Mouse (Mus musculus) right cerebral cortex, postnatal 36 days (tissue): ENCODE data around the gene Pla2g6.

ENCODE experiments used
- DNase-seq, 2 experiments: peaks; one replicate each; pipeline ENCODE4 v3.0.0; 2022; ENCODE audit warnings: low spot score in 2 of 2, mixed read lengths in 1 of 2

Gene Pla2g6

DNA sequence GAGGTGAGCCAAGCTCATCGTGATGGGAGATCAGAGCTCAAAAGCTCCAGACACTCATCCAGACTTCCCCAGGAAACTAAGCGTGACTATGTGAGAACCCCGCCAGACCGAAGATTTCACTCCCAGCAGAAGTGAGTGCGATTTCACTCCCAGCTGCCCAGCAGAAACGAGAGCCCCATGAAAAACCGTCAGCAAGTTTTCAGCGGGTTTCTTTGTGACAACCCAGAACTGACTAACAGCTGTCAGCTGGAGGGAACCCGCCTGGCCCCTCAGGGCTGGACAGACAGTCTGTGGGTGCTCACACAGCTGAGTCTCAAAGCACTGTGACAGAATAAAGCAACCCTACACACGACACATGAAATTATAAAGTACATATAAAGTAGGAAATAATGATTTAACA is 50.5 kb downstream of the Pla2g6 start:
- DNase-seq: no peak

DNA sequence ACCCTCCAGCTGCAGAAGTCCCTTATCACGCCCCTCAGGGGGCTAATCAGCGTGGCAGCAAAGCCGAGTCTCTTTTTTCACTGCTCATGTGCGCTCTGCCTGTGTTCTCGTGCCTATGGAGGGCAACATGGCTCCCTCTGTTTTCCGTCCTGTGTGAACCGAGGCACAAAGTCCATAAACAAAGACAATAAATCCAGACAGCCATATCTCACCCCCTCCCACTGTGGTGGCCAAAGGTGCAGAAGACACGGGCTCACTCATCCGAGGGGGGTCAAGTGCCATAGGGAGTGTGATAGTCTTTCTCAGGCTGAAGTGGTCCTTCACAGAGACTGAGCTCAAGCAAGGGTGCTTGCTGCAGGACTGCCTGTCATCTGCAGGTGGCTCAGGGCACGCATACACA is 55.2 kb downstream of the Pla2g6 start:
- no peak for DNase-seq

DNA sequence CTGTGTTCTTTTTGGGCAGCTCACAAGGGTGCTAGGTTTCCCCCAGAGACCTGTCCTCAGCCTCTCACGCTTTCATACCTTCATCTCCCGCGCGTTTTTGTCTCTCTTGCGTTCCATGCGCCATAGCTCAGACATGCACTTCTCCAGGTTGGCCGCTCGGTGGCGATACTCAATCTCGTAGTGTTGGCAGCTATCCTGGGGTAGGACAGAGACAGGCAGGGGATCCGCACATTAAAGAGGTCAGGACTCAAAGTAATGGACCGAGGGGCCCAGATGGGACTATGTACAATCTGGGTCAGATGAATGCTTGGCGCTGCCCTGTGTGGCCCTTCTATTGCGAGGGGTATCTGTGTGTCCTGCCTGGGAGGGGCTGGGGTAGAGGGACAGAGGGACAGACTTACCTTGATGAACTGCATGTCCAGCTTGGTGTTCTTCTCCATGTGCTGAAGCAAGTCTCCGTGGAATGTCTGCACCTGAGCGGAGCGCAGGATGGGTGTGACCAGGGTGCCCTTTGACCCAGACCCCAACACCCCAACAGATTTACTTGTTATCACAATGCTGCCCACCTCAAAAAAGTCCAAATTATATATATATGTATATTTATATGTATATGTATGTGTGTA is 57.0 kb downstream of the Pla2g6 start:
- no peak for DNase-seq

DNA sequence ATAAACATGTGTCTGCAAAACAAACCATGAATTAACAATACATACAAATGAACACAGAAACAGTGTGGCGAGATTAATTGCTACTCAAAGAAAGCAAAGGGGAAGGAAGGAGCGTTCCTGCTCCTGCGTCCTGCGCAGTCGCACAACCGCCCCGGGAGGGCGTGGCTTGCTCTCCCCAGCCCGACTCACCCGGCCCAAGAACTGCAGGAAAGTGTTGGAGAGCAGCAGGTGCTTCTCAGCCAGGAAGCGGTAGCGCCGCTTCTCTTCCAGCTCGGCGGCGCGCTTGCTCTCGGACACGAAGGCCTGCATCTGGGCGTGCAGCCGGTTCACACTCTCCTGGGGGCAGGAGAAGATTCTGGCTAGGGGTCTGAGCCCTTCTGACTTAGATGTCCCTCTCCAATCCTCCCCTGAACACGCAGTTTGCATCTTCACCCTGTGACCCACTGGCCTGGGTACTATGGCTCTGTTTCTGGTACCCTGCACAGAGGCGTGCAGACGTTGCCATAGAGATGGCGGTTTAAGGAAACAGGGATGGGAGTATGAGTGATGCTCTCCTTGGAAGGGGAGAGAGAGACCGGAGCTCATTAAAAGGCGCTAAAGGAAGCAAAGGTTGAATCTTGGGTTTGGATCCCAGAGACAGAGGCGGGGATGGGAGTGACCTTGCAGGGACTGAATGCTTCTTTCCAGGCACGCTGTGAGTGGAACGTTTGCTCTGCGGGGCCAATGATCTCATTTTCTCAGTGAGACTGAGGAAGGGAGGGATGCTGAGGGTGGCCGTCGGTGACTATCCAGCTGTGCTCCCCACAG is 57.7 kb downstream of the Pla2g6 start:
- no peak for DNase-seq

DNA sequence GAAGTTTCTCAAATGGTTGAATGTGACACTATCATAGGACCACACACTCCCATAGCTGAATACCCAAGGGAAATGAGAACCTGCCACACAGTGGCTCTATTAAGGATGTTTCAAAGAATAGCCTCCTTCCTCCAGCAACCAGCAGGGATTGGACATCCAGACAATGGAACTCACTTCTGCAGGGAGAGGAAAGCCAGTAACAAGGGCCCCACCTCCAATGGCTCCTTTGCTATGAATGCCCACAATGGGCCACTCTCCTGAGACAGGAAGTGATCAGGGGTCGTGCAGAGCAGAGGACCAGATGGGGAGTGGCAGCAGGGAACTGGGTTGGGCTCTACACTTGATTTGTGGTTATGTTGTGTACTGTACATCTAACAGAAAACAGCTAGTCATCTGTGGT is 59.7 kb downstream of the Pla2g6 start:
- no peak for DNase-seq

DNA sequence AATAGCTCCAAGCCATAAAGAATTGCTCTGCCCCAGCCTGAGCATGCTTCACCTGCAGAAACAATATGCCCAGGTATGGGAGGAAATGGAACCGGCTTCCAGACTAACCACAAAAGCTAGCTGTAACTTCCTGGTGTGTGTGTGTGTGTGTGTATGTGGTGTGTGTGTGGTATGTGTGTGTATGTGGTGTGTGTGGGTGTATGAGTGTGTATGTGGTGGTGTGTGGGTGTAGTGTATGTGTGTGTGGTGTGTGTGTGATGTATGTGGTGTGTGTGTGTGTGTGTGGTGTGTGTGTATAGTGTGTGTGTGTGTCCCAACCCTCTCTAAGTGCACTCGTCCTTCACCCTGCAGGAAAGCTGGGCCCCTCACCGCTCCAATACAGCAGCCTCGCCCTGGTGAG is 62.8 kb downstream of the Pla2g6 start:
- no peak for DNase-seq

DNA sequence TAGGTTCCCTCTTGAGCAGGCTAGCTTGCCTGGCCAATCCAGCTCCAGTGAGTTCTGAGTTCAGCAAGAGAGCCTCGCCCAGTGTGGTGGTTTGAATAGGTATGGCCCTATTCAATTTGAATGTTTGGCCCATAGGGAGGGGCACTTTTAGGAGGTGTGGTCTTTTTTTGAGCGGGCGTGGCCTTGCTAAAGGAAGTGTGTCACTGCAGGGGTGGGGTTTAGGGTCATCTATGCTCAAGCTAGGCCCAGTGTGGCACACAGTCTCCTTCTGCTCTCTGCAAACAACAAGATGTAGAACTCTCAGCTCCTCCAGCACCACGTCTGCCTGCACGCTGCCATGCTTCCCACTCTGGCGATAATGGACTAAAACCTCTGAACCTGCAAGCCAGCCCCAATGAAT is 64.5 kb downstream of the Pla2g6 start:
- DNase-seq: no peak

DNA sequence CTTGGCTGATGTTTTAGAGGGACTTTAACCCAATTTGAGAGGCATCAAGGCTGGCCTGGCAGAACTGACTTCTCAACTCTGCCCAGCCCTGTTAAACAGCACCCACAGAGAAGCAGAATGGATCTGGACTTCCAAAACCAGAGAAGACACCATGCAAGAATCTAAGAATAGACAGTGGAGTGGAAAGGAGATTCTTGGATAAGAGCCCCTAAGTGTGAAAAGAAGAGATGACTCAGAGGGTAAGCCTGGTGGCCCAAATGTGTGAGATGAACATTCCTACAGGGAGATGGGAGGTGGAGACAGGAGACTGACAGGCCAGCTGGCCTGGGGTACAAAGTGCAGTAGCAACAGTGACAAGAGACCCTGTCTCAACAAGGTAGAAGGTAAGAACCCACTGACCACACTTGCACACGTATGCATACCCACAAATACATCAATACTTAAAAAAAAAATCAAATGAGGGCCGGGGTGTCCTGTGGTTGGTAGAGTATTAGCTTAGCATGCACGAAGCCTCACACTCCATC is 65.3 kb downstream of the Pla2g6 start:
- no peak for DNase-seq

DNA sequence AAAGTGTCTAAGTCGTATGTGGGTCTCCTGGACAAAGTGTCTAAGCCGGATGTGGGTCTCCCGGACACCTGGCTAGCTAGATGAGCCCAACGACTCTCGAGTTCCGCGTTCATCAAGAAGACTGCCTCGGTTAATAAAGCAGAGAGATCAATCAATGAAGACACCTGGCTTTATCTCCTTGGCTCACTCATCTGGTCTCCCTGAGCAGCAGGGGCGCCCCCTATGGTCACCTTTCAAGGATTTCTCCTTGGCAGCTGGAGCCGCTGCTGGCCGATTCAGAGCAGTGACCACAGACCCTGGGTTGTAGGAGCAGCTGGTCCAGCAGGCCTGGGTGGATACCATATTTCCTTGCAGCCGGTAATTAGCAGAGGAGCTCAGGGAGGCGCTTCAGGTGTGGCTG is 65.8 kb downstream of the Pla2g6 start:
- no peak for DNase-seq

DNA sequence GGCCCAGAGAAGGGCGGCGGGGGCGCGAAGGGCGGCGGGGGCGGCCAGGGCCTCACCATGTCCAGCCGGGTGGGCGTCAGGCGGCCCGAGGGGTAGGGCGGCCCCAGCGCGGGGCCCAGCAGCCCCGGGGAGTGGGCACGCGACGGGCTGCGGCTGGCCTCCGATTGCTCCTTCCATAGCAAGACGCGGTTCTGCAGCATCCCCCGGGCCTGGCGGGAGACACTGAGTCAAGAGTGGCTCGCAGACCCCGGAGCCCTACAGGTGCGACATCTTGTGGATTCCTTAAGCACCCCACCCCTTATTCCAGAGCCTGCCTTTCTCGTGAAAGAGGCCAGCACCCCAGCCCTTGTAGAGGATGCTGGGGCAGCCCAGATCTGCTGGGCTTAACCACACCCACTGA is 66.4 kb downstream of the Pla2g6 start:
- DNase-seq: no peak

DNA sequence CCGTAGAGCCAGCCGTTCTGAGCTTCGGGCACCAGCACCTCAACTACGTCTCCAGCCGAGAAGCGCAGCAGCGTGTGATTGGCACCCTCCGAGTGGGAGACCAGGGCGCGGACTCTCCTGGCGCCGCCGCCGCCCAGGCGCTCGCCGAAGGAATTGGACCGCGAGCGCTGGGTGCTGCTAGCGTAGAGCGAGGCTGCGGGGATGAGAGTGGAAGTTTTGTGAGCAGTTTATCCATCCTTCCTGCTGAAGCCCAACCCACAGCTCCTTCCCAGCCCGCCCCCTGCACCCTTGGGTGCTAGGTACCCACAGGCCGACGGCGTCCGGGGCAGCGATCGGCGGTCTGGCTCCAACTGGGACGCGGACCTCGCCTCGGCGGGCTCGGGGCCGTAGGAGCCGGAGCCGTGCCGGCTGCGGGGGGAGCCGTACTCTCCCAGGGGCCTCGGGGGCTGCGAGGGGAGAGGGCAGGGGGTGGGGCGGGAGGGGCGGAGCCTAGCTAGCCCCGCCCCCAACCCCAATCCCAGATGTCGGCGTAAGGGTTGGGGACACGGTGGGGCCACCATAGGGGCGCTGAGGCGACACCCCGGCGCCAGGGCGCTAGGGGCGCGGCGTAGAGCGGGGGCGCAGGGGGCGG is 67.0 kb downstream of the Pla2g6 start:
- peak in 1 of 2 experiments; percentile 20 for DNase-seq

DNA sequence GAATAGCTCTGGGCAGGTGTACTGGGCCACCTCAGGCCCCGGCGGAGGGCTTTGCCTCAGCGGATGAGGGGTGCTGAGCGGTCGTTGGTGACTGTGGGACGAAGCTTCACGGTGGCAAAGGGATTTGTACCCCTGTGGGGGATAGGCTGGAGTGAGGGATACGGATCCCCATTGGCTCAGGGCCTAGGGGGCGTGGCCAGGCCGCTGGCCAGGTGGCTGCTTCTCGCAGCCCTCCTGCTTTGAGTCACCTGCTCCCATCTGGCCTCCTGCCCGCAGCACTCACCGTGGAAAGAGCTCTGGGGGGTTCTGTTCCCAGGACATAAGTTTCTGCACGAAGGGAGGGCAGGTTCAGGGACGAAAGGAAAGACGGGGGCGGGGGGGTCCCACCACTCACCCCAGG is 69.7 kb downstream of the Pla2g6 start:
- no peak for DNase-seq

DNA sequence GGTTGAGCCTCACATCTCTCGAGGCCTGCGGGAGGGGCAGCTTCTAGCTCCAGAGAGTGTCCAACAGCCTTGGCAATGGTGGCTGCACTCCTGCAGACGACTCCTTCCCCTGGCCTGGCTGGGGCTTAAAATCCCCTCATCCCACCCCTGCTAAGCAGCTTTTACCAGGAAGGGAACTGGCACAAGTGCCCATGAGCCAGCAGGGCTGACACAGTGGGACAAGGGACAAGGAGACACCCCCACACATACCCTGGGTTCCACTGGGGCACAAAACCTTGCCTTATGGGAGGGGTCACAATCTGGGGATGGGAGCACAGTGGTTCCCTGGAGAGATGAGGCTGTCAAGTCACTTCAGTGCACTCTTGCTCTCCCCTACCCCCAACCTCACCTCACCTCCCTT is 73.5 kb downstream of the Pla2g6 start, which contains the start of gene Slc16a8:
Gene Slc16a8, minus strand, starts transcription at position 101 of the 400 bp plus-strand sequence.
- DNase-seq: no peak

DNA sequence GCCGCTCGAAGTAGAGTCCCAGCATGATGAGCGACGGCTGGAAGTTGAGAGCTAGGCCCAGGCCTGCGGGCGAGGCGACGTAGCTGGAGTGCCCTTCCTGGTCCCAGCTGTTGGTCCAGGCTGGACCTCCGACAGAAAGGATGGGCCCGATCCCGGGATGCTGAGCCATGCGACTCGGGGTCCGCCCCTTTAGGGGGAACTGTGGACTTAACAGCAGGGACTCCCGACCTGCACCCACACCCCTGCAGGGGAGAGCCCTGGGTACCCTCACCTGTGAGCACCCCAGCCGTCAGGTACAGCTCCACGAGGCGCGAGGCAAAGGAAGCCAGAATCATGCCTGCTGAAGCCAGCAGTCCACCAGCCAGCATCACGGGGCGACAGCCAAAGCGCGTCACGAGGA is 75.6 kb downstream of the Pla2g6 start:
- DNase-seq: no peak

DNA sequence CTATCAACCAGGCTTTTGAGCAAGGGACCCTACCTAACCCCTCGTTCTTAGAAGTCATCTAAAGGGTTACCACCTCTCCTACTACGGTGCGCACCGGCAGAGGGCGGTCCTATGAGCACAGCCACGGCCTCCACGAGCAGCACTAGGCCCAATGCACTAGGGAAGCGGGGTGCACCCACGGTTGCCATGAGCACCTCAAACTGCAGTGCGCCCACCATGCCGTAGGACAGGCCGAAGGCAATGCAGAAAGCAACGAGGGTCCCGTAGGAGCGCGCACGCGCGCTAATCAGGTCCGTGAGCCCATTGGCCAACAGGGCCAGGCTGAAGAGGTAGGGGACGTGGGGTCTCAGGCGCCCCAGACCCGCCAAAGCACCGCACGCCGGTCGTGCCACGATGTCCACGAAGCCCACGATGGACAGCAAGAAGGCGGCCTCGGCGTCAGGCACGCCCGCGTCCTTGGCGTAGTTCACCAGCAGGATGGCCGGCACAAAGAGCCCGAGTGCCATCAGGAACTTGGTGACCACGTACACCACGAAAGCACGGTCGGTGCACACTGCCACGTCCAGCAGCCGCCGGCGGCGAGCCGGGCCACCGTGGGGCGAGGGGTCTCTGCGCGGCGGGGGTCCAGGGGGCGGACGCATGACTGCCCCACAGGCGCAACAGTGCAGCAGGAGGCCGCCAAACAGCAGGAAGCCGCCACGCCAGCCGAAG is 76.3 kb downstream of the Pla2g6 start:
- no peak for DNase-seq

DNA sequence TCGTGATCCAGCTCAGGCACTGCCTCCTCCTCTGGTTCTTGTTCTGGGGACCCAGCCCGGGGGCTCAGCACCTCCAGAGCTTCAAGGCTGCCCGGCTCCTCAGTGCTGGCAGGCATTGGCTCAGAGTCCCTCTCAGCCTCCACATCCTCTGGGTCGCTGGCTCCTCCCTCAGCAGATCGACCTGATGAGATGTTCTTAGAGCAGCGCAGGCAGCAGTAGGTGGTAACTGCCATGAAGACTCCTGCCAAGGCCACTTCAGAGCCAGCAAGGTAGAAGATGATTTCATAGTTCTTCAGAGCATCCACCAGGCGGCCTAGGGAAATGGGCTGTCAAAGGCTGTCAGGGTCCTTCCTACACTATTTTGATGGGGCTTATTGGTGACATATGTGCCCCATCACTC is 77.0 kb downstream of the Pla2g6 start:
- DNase-seq: no peak

DNA sequence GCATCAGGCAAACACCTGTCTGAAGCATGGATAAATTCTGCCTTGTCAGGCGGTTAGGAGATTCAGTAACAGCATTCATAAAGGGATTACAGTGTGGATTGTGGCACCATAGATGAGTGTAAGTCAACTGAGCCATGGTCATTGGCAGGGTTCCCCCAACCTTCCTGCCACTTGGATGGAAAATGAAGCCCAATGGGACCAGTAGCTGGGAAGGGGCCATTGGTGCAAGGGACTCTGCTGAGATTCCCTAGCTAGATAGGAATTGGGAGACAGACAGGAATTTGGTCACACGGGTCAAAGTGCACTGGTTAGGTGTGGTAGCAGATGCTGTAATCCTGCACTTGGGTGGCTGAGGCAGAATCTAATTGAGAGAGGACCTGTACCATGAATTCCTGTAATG is 78.0 kb downstream of the Pla2g6 start:
- DNase-seq: no peak

DNA sequence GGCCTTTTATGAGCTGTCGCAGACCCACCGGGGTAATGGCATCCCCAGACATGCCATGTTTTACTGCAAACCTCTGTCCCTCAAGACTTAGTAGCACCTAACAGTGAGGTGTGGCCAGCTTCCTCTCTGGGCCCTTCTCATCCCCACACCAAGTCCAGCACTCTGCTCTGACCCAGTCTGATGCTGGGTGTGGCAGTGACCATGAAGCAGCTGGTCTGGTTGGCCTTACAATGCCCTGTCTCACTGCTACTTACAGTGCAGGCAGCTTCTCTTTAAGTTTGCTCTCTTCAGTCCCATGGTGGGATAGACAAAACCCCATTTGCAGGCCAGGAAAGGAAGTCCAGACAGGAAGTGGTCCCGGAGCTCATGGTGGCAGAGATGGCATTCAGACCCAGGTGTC is 82.9 kb downstream of the Pla2g6 start:
- no peak for DNase-seq

DNA sequence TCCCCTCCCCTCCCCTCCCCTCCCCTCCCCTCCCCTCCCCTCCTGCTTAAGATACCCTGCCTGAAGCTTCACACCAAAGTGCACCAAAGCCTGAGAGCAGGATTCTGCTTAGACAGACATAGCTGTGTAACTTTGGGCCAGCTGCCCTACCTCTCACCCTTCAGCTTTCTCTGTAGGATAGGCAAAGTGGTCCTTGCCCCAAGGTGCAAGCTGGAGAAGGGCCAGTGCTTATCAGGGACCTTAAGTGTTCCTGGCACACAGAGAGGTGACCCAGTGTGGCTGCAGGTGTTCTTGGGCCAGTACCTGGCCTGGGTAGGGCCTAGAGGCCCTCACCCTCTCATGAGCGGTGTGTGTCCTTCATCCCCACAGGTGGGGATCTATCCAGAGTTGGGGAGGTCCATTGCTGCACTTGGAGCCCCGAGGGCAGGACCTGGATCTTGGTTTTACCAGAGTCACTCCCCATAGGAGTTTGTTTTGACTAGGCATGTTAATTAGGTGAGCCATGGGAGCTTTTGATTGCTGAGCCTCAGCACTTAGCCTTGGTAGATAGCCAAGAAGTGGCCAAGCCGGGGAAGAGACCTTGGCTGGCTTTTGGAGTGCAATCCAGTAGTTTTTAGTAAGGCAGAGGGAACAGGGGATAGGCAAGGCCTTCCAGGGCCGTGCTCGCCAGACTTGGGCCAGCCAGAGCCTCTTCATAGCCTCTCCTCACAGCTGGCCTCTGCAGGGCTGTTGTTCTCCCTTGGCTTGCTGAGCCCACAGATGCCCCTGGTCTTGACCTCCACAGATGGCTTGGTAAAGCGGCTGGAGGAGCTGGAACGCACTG is 83.9 kb downstream of the Pla2g6 start:
- no peak for DNase-seq

DNA sequence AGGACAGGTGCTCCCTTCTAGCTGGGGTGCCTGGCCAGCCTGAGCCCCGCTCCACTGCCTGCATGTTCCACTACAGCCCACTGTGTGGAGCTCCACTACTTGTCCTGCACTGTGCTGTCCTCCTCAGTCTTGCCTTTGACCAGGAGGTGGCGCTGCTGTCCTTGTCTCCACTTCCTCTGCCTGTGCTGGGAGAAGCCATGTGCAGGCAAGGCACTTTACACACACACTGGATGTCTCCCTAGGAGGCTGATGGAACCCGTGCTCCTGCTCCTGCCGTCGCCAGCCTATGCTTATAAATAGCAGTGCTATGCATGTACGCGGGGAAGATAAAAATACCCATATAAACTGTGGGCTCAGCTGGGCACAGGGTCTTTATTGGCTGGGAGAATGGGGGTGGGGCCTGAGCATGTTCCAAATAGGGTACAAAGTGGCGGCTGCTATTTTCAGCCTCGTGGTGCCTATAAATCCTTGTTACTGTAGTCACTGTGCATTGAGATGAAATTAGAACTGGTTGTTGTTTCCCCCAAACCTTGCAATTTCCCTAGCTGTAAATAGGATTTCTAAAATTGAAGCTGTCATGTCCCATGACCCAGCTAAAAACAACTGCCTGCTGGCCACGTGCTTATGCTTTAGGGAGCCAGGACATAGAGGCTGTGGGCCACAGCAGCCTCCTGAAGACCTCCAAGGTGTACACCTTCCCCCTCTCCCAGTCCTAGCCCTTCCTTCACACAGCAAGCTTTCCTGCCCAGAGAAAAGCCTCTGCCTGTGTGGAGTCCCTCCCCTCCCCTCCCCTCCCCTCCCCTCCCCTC is 84.8 kb downstream of the Pla2g6 start:
- peak; percentile 98 to 99 for DNase-seq
